Mouse (Mus musculus): ENCODE results near the gene Muc1. TPM values are rescaled to one million over a fixed set of nuclear protein-coding genes. Genes with fewer than 3 reads are reported as not detected.

Muc1 gene
- total RNA-seq, 2 experiments from 2014 or later, result 0.22 to 0.39 TPM

Small RNAs within 50 kb of the gene (microRNA-seq; reads per million reads assigned to microRNA genes)
- gene Mir92b, result 58.1 reads per million, percentile 51 among the genes with 10 or more reads in this experiment

Other genes starting within 250 kb of the Muc1 start
- 10 to 100 TPM; 20.0 to 22.5 TPM for gene Rusc1, start 135.7 kb upstream of the Muc1 start, total RNA-seq (2021)
- not detected for gene Gm43738, start 128.0 kb upstream of the Muc1 start, total RNA-seq (2021)
- gene Fdps, start 127.1 kb upstream of the Muc1 start, total RNA-seq (2021), result 10 to 100 TPM; 20.7 to 22.3 TPM
- not detected for gene Pklr, start 92.9 kb upstream of the Muc1 start, total RNA-seq (2021)
- under 1 TPM; 0.16 to 0.61 TPM for gene Hcn3, start 68.9 kb upstream of the Muc1 start, total RNA-seq (2021)
- 10 to 100 TPM; 18.1 to 18.7 TPM for gene Clk2, start 64.3 kb upstream of the Muc1 start, total RNA-seq (2021)
- gene Scamp3, start 51.6 kb upstream of the Muc1 start, total RNA-seq (2021), result 10 to 100 TPM; 48.9 to 50.2 TPM
- 1 to 10 TPM; 5.2 to 5.7 TPM for gene Fam189b, start 45.9 kb upstream of the Muc1 start, total RNA-seq (2021)
- 10 to 100 TPM; 18.2 to 20.9 TPM for gene Gba, start 26.1 kb upstream of the Muc1 start, total RNA-seq (2021)
- gene Thbs3, start 13.9 kb upstream of the Muc1 start, total RNA-seq (2021), result 1 to 10 TPM; 6.1 to 7.2 TPM
- 10 to 100 TPM; 62.3 to 62.6 TPM for gene Mtx1, start 2.0 kb upstream of the Muc1 start, total RNA-seq (2021)
- gene Krtcap2, start 16.9 kb downstream of the Muc1 start, total RNA-seq (2021), result 10 to 100 TPM; 73.5 to 87.6 TPM
- gene Trim46, start 17.3 kb downstream of the Muc1 start, total RNA-seq (2021), result under 1 TPM; 0.47 to 0.59 TPM
- gene Dpm3, start 30.3 kb downstream of the Muc1 start, total RNA-seq (2021), result 10 to 100 TPM; 51.7 to 53.9 TPM
- gene Slc50a1, start 41.5 kb downstream of the Muc1 start, total RNA-seq (2021), result 10 to 100 TPM; 21.0 TPM
- gene Efna1, start 52.1 kb downstream of the Muc1 start, total RNA-seq (2021), result 10 to 100 TPM; 29.4 to 33.5 TPM
- gene Efna3, start 93.9 kb downstream of the Muc1 start, total RNA-seq (2021), result under 1 TPM in 1 of 2 experiments, not detected in 1; 0.31 TPM
- under 1 TPM; 0.31 to 0.47 TPM for gene Efna4, start 109.0 kb downstream of the Muc1 start, total RNA-seq (2021)
- gene Adam15, start 120.9 kb downstream of the Muc1 start, total RNA-seq (2021), result 10 to 100 TPM; 52.7 to 68.7 TPM
- gene Dcst2, start 132.9 kb downstream of the Muc1 start, total RNA-seq (2021), result not detected
- gene Dcst1, start 136.2 kb downstream of the Muc1 start, total RNA-seq (2021), result not detected
- gene Zbtb7b, start 165.7 kb downstream of the Muc1 start, total RNA-seq (2021), result 10 to 100 TPM; 20.6 to 25.1 TPM
- under 1 TPM; 0.23 to 0.59 TPM for gene Lenep, start 173.7 kb downstream of the Muc1 start, total RNA-seq (2021)
- gene Flad1, start 182.8 kb downstream of the Muc1 start, total RNA-seq (2021), result 10 to 100 TPM; 57.5 to 60.8 TPM
- 1 to 10 TPM; 4.1 to 4.7 TPM for gene Cks1b, start 189.3 kb downstream of the Muc1 start, total RNA-seq (2021)
- 10 to 100 TPM; 35.7 to 35.8 TPM for gene Shc1, start 189.4 kb downstream of the Muc1 start, total RNA-seq (2021)
- gene Pygo2, start 201.2 kb downstream of the Muc1 start, total RNA-seq (2021), result 10 to 100 TPM; 13.5 to 18.0 TPM
- 10 to 100 TPM; 49.2 to 56.9 TPM for gene Pbxip1, start 207.6 kb downstream of the Muc1 start, total RNA-seq (2021)
- gene Pmvk, start 225.5 kb downstream of the Muc1 start, total RNA-seq (2021), result 1 to 10 TPM; 7.4 to 8.4 TPM